Mouse (Mus musculus) liver, embryonic 11.5 days (tissue): Measurements from ENCODE around the gene Gm6176. TPM values are rescaled to one million over a fixed set of nuclear protein-coding genes. Genes with fewer than 3 reads are reported as not detected.
"Not testable (repeated sequence)": the region's sequence is repeated elsewhere in the genome, so short reads cannot be mapped to it uniquely, and the experiment has no call there.

Experiments used
- ATAC-seq: fragments of 200-750 bp; cut with Nextera tagmentation; replicated peaks from 2 replicates; pipeline ENCODE4 v1.8.0; 2017; ENCODE audit warnings: moderate number of reproducible peaks, mild to moderate bottlenecking, moderate TSS enrichment, moderate library complexity; ENCODE audit not compliant: low FRiP score
- DNase-seq: peaks from one replicate; pipeline ENCODE4 v3.0.0-alpha.2; 2017; ENCODE audit warnings: low spot score
- H3K27ac ChIP-seq: fragments of 300-500 bp; sonication (generic); 2 replicates; pipeline ENCODE4 v1.5.1; 2014; ENCODE audit warnings: mild to moderate bottlenecking, low read depth, low read length, control low read depth
- H3K27me3 ChIP-seq: fragments of 300-500 bp; sonication (generic); replicated peaks from 2 replicates; pipeline ENCODE4 v1.6.1; 2014; ENCODE audit warnings: low read length, mixed read lengths; ENCODE audit not compliant: control insufficient read depth, insufficient read depth
- H3K36me3 ChIP-seq: fragments of 300-500 bp; sonication (generic); 2 replicates; pipeline ENCODE4 v1.6.1; 2014; ENCODE audit warnings: mild to moderate bottlenecking, low read length, moderate library complexity, mixed read lengths; ENCODE audit not compliant: control insufficient read depth, insufficient read depth
- H3K4me1 ChIP-seq: fragments of 300-500 bp; sonication (generic); replicated peaks from 2 replicates; pipeline ENCODE4 v1.6.1; 2014; ENCODE audit warnings: low read length, mixed read lengths; ENCODE audit not compliant: control insufficient read depth, insufficient read depth
- H3K4me2 ChIP-seq: fragments of 300-500 bp; sonication (generic); 2 replicates; pipeline ENCODE4 v1.6.1; 2014; ENCODE audit warnings: mild to moderate bottlenecking, control low read depth, moderate library complexity
- H3K4me3 ChIP-seq: fragments of 300-500 bp; sonication (generic); 2 replicates; pipeline ENCODE4 v1.5.1; 2014; ENCODE audit warnings: low read depth, low read length, control low read depth
- H3K9ac ChIP-seq: fragments of 300-500 bp; sonication (generic); 2 replicates; pipeline ENCODE4 v1.6.1; 2014; ENCODE audit warnings: low read depth, low read length, control low read depth
- H3K9me3 ChIP-seq: fragments of 300-500 bp; sonication (generic); 2 replicates; pipeline ENCODE4 v1.6.1; 2016; ENCODE audit warnings: low read length, inconsistent platforms, mixed read lengths; ENCODE audit not compliant: control insufficient read depth
- WGBS: fragments of 180-500 bp; shearing (Covaris S2); extraction: QIAGEN DNeasy Blood & Tissue Kit; methylation state at CpG from one replicate; pipeline ENCODE4 v1.1.7; 2014; 5-methylcytosine and 5-hydroxymethylcytosine counted together
- polyA plus RNA-seq: library from polyadenylated mRNA; unstranded; fragments of >200 nt; fragmentation: Nextera tagmentation; extraction: Ambion mirVana; gene quantifications from 2 replicates; pipeline ENCODE4 v1.2.1, GENCODE M21; 2014

The Gm6176 gene
- not detected in 2 replicates for polyA plus RNA-seq

DNA sequence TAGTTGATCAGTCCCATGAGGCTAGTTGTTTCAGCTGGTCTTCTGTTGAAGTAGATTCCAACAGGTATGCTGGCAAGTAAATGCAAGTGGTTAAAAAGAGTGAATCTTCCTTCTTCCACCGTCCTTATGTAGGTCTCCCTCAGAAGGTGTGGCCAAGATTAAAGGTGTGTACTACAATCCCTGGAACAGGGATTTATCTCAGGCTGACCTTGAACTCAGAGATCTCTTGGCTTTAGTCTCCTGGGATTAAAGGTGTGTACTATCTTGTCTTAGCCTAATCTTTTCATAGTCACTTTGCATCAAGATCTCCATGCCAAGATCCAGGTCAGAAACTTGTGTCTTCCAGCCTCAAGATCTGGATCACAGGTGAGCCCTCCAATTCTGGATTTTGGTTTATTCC is at the start of gene Gm6176:
Gene Gm6176 (minus strand): TSS at position 101 of the 400 bp plus-strand sequence.
- H3K36me3 ChIP-seq, H3K9ac ChIP-seq, DNase-seq, H3K4me2 ChIP-seq, H3K9me3 ChIP-seq, H3K4me1 ChIP-seq, H3K27me3 ChIP-seq, H3K4me3 ChIP-seq, H3K27ac ChIP-seq, ATAC-seq: not testable (repeated sequence)
- no CpG with 5 or more reads among the region's 1 CpGs for WGBS

DNA sequence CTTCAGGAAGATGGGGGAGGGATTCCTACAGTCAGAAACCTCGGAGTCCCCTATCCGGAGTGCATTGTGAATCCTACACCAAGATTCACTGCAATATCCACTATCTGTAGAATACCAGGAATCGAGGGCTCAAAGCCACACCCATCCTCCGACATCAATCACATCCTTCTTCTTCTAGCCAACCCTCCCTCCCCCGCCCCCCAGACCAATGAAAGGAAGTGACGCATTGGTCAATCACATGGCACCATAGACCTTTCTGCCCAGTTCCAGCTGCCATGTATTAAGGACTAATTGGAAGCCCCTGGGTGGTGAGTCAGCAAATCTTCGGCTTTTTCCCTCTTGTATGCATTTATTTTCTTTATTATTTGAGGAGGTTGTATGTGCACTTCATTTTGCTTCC is 12.7 kb upstream of the Gm6176 start, which contains the start of gene Vmn1r139:
Gene Vmn1r139 (plus strand): TSS at position 301 of the 400 bp plus-strand sequence.
- H3K27me3 ChIP-seq, H3K4me3 ChIP-seq, H3K9ac ChIP-seq, H3K36me3 ChIP-seq, H3K4me1 ChIP-seq, H3K27ac ChIP-seq, ATAC-seq, DNase-seq, H3K4me2 ChIP-seq, H3K9me3 ChIP-seq: not testable (repeated sequence)
- WGBS: no CpG with 5 or more reads among the region's 7 CpGs

DNA sequence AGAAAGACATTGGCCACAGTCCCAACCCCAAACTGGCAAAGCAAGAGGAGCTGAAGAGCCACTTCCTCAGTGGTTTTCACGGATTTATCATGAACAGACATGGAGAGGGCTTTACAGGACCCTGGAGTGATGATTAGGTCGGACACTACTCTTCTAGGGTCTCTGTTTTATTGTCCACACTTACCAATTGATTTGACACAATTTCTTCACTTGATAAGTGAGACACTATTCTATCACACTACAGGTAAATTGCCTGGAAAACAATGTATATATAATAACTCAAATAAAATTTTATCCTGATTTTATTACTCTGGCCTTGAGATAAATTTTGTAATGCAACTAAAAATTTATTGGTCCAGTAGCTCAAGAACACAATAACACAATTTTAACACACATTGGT is 27.3 kb downstream of the Gm6176 start, which contains the start of gene Vmn1r138:
Gene Vmn1r138 (minus strand): TSS at position 101 of the 400 bp plus-strand sequence.
- H3K4me1 ChIP-seq, H3K27ac ChIP-seq, H3K36me3 ChIP-seq, H3K9ac ChIP-seq, H3K4me2 ChIP-seq, H3K27me3 ChIP-seq, H3K4me3 ChIP-seq, DNase-seq, H3K9me3 ChIP-seq, ATAC-seq: not testable (repeated sequence)
- no CpG with 5 or more reads among the region's 2 CpGs for WGBS

Other genes with a start within 250 kb of the Gm6176 start
- gene Vmn1r135, start 224.0 kb downstream of the Gm6176 start, polyA plus RNA-seq: not detected in 2 replicates
- gene Gm5725, start 212.0 kb downstream of the Gm6176 start, polyA plus RNA-seq: not detected in 2 replicates
- gene Gm5891, start 135.0 kb downstream of the Gm6176 start, polyA plus RNA-seq: not detected in 2 replicates
- gene Vmn1r137, start 61.7 kb downstream of the Gm6176 start, polyA plus RNA-seq: not detected in 2 replicates
- not detected in 2 replicates for gene Vmn1r138, start 27.4 kb downstream of the Gm6176 start, polyA plus RNA-seq
- gene Vmn1r139, start 12.8 kb upstream of the Gm6176 start, polyA plus RNA-seq: not detected in 2 replicates
- not detected in 2 replicates for gene Gm16451, start 61.9 kb upstream of the Gm6176 start, polyA plus RNA-seq
- not detected in 2 replicates for gene Gm10666, start 78.4 kb upstream of the Gm6176 start, polyA plus RNA-seq
- not detected in 2 replicates for gene Vmn1r142, start 107.7 kb upstream of the Gm6176 start, polyA plus RNA-seq
- gene Vmn1r143, start 133.1 kb upstream of the Gm6176 start, polyA plus RNA-seq: not detected in 2 replicates
- gene Gm8653, start 145.0 kb upstream of the Gm6176 start, polyA plus RNA-seq: not detected in 2 replicates
- not detected in 2 replicates for gene Gm8453, start 173.2 kb upstream of the Gm6176 start, polyA plus RNA-seq